Mouse (Mus musculus) lung, adult 18-20 months (tissue): ENCODE results near the gene Nf2.
"Not testable (repeated sequence)": the region's sequence is repeated elsewhere in the genome, so short reads cannot be mapped to it uniquely, and the experiment has no call there.

ENCODE experiments used
- DNase-seq, 2 experiments: peaks; one replicate each; pipeline ENCODE4 v3.0.0; 2022; ENCODE audit warnings: mixed read lengths in 2 of 2

The Nf2 gene

DNA sequence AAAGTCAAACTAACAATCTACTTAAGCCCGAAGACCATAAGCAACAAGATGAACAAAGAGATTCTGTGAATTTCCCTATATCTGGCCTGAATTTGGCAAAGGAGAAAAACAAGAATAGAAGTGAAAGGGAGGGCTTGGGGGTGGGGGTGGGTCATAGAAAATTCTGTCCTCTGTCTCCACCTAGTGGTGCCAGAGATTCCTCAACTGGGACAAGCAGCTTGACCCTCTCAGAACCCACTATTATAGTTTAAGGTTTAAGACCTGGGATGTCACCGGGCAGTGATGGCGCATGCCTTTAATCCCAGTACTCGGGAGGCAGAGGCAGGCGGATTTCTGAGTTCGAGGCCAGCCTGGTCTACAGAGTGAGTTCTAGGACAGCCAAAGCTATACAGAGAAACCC lies 12.6 kb downstream of the Nf2 start:
- peak in 1 of 2 experiments; percentile 37 for DNase-seq

DNA sequence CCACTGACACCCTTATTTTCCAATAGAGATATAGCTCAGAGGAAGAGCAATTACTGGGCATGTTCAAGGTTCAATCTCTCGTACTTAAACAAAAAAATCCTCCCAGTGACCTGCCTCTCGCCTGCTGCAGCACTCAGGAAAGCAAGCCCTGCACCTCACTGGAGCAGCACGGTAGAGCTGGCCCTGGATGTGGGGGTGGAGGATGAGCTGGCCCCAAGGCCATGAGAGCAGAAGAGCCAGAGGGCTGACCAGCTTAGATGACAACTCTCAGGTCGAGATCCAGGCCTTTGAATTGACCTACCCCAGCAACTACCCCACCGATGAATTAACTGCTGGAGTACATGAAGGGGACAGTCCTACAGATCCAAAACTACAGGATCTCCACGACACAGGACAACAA lies 13.9 kb downstream of the Nf2 start:
- DNase-seq: no peak

- DNase-seq: no peak
These were observed 15.9 kb downstream of the Nf2 start for GRCm38 (mm10) chr11:4833295-4833939.

DNA sequence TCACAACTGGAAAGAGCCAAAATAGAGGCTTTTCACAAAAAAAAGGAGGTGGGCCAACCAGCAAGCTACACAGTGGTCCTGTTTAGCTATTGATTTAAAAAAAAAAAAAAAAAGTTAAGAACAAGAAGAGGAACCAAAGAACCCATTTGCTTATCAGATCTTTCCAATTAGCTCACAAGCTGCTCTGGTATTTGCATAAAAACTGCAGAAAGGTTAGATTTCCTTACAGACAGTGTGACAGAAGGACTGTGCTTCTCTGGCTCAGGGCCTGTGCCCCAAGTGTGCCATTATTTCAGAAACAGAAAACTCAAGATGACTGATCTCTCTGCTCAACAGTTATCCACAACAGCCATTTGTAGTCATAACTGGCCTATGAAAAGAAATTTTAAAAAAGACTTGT lies 18.3 kb downstream of the Nf2 start:
- DNase-seq: no peak

GRCm38 (mm10) chr11:4827916-4828315 lies 21.4 kb downstream of the Nf2 start:
- DNase-seq: no peak

DNA sequence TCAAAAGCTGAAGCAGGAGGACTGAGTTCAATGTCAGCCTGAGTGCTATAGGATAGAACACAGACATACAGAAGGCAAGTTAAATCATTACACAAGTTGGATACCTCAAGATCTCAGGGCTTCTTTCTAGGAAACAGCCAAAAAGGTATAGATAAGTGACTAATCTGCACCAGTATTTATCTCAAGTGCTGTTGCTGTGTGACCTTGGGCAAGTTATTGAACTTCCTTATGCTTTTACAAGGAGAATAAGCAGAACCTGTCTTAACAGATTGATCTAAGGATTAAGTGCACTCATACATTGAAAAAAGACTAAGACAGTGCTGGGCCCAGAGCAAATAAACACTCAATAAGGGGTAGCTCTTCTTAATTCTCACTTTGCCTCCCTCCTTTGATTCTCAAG lies 22.0 kb downstream of the Nf2 start:
- no peak for DNase-seq

GRCm38 (mm10) chr11:4826152-4826778 lies 23.1 kb downstream of the Nf2 start:
- DNase-seq: no peak

- no peak for DNase-seq
These were observed 25.6 kb downstream of the Nf2 start for GRCm38 (mm10) chr11:4823655-4824312.

- DNase-seq: not testable (repeated sequence)
These were observed 26.9 kb downstream of the Nf2 start for GRCm38 (mm10) chr11:4822446-4822842.

DNA sequence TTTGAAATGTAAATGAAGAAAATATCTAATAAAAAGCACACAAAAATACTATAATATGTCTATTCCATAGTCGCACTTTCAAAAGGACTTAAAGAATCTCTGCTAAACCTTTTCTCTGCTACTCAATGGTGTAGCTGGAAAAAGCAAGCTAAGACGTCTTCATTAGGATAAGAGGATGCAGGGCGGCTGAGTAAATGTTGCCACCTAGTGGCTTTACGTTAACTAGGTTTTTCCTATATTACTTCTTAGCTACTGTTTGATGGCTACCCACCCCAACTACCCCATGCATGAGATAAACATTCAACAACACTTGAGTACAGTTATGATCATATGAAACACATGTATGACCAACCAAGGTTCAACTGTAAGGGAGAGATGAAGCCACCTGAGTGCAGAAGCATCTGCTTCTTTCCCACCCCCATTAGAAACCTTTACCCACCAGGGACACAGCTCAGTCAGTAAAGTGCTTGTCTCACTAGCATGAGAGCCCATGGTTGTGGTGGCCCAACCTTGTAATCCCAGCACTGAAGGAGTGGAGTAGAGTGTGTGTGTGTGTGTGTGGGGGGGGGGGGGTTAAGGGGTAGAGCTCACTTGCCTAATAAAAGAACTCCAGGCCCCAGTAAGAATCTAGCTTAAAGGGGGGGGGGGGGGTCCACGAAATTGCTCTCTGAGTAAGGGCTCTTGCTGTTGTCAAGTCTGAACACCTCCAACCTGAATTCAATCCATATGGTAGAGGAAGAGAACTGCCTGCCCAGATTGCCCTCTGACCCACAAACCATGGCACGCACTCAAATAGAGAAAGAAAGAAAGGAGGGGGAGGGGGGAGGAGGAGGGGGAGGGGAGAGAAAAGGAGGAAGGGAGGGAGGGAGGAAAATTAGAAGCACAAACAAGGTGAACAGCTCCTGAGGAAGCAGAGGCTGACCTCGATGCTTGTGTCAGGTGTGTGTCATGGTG lies 27.6 kb downstream of the Nf2 start:
- no peak for DNase-seq

DNA sequence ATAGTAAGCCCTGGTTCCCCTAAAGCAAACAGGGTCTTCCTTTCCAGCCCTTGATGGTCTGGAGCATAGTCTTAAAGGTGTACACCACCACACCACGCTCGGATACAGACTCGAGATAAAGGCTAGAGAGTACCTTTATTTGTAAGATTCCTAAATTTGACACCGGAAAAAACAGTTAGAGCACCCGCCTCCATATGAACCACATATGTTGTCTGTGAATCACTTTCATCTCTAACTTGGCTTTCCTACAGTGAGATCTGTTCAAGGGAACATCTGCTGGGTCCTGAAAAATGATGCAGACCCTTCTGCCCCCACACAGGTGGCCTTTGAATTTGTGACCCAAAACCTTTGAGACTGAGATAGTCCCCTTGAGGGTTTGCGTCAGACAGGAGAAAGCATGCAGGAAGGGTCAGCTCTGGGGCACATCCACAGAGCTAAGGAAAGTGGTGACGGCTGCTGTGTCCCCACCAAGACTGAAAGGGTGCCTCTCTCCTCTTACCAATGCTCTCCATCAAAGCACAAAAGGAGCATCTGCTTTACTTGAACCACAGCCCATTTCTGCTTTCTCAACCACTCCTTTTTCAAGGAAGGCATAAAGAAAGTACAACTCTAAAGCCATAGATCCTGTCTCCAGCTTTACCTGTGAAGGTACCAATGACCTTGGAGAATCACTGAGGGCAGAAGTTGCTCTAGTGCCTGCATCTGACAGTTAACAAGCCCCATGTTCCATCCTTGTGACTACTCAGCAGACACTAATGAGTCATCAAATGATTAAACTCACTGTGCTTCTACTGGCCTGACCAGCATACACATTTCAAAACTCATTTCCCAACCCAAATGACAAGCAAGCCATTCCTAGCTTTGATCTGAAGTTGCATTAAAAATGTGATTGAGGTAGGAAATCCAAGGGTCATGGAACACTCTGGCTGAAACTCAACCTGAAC lies 34.6 kb downstream of the Nf2 start:
- DNase-seq: no peak

DNA sequence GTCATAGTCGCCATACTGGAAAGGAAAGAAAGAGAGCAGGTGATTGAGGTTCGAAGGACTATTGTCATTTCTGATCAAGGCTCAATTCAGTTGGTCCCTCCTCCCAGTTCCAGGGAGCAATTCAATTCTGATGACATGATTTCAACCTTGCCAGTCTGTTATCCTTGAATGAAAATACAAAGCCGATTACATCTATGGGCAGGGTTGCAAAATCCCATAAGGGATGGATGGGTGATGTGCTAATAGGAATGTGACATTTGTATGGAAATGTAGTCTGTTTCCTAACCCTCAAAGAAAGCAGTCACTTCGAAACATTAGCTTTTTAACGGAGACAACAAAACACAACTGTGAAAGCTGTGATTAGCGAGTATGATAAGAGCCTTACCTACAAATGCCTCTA lies 41.0 kb downstream of the Nf2 start:
- DNase-seq: no peak

DNA sequence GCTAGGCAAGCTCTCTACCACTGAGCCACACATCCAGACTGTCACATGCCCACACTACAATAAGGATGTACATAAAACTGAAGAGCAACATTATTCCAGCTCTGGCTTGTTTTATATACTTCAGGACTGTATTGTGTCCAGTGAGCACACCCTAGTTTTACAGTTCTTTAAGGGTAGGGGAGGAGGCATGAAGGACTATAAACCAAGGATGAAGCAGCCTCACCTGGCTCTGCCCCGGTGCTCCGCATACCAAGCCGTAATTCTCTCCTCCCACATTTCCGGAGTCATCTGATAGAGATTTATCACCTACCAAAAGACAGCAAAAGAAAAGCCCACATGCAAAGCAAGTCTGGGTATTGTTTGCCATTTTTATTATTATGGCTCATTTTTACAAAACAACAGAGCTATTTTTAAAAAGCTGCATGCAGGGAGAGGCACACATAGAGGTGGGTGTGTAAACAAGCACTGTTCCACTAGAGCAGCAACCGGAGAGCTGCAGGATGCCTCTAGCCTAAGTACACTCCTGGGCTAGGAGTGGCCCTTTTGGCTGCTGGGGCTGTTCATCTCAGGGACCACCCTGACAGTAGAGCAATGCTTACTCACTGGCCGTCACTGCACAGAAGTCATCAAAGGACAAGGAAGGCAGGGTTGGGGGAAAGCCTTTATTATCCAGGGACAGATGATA lies 43.2 kb downstream of the Nf2 start:
- DNase-seq: no peak

DNA sequence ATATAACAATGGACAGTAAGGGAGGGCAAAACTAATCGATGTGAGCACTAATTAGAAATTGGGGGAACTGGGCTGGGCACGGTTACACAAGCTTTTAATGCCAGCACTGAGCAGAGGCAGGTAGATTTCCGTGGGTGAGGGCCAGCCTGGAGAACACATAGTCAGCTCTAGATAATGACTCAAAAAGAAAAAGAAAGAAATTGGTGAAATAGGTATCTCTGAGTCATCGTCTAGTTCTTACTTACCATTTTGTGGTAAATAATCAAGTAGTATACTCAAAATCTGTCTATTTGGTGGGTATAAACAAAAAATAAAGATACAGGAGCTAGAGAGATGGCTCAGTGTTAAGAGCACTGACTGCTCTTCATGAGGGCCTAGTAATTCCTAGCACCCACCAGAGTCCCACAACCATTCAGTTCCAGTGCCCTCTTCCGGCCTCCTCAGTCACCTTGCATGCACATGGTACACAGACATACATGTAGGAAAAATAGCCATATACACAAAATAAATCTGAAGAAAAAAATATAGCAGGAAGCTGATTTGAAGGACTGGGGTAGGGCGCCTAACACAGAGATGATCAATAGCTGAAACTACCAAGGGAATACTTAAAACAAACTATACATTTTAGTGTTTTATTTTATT lies 44.3 kb downstream of the Nf2 start:
- no peak for DNase-seq

GRCm38 (mm10) chr11:4803951-4804350 lies 45.4 kb downstream of the Nf2 start:
- DNase-seq: no peak

DNA sequence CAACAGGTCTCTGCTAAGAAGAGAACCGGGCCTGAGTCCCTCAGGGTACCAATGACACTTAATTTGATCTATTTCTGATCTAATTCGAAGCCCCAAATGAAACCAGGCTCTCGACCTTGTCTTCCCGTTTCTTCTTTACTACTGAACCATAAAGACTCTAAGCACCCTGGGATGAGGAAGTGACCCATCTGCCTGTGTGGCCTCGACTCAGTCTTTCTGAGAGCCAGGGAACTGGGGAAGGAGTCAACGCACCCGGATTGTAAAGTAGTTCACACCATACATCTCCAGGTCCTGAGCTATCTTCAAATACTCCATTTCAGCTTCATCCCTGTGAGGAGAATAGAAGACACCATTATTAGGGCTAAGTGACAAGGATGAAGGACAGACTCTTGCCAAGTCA lies 45.9 kb downstream of the Nf2 start:
- no peak for DNase-seq

DNA sequence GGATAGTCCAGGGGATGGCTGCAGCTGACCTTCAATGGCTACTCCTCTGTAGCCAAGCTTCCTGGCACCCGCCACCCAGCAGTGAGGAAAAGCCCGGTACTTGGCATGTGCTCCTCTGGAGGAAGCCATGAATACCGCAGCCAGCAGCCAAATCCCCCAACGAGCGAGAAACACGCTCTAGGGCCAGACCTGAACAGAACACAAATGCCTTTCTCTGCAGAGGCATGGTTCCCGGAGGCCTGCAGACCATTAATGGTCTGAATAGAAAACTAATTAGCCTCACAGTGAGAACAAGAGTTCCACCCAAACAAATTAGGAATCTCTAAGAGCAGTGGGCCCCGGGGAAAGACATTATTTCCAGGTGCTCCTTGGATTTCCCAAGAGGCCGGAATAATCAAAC lies 46.3 kb downstream of the Nf2 start:
- no peak for DNase-seq

DNA sequence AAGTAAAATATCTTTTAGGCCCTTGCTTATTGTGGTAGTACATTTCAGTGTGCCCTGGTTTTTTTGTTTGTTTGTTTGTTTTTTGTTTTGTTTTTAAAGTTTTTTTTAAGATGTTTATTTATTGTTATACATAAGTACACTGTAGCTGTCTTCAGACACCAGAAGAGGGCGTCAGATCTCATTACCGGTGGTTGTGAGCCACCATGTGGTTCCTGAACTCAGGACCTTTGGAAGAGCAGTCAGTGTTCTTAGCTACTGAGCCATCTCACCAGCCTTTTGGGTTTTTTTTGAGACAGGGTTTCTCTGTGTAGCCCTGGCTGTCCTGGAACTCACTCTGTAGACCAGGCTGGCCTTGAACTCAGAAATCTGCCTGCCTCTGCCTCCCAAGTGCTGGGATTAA lies 46.9 kb downstream of the Nf2 start:
- DNase-seq: not testable (repeated sequence)

- no peak for DNase-seq
These were observed 48.7 kb downstream of the Nf2 start for GRCm38 (mm10) chr11:4800654-4801053.

DNA sequence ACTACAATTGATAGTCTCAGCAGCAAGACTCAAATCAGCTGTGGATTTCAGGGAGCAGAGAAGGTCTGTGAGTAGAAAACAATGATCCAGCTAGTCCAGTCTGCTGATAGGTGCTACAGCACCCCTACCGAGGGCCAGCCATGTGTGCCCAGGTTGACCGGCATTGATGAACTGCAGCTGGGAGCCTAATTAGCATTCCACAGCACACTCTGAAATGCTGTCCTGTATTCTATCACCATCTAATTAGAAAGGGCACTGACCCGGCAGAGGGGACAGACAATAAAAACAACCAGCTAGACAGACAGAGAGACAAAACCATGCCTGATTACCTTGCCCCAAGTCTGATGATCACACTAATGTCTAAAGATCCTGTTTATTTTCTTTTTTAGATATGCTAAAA lies 56.3 kb downstream of the Nf2 start:
- DNase-seq: no peak

DNA sequence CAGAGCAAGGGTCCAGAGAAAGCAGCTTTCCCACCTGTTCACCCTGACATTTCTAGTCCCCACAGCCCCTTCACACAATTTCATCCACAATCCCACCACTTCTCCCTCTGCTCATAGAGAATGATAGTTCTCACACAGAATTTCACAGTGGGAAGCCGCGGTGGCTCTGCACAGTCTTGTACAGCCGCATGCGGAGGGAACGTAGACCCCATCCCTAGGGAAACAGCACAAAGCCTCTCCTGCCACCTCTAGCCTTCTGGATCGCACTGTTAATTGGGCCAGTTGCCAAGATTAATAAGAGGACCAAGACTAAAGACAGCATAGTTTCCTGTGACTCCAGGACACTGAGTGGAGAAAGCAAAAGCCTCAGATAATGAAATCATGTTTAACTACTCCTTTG lies 57.8 kb downstream of the Nf2 start:
- DNase-seq: no peak
